Mouse (Mus musculus): ENCODE results near the gene Ltbp3.

DNA sequence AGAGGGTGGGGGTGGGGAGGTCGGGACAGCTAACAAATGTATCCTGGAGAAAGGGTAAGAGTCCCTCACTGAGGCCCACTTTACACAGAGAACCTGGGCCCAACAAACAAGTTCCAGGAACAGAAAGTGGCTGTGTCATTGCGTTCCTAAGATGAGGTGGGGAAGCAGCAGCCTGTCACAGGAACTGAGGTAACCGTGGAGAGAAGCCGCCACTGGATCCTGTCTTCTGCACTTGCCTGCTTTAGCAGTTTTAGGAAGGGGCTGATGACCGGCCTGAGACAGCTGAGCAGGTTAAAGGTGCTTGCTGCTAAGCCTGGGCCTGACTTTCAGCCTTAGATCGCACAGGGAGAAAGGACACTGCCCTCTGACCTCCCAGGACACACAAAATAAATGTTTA is 66.1 kb downstream of the Ltbp3 start:
- TF ChIP-seq CTCF (IDR thresholded peaks at IDR 0.05; ENCODE audit: low read depth) = no peak
- TF ChIP-seq EP300 (optimal IDR thresholded peaks at IDR 0.05) = no peak
